Mouse (Mus musculus): ENCODE measurements around the gene Slc38a3. TPM values are rescaled to one million over a fixed set of nuclear protein-coding genes. Genes with fewer than 3 reads are reported as not detected.

The Slc38a3 gene
- total RNA-seq, 2 experiments from 2014 or later: 48.6 to 53.3 TPM

- intact Hi-C loops (cut with DNase I): loop anchor here (1.0 to 2.0 kb wide), 2 partner anchors 21 to 41 kb away; no protein-coding TSS in a partner anchor
- no peak for DNase-seq
These were observed 25.7 kb downstream of the Slc38a3 start for GRCm38 (mm10) chr9:107643544-107644214.

GRCm38 (mm10) chr9:107641666-107642065 is 27.7 kb downstream of the Slc38a3 start:
- intact Hi-C loops (cut with DNase I): loop anchor here (2.0 kb wide), 1 partner anchor 19 kb away; no protein-coding TSS in a partner anchor

DNA sequence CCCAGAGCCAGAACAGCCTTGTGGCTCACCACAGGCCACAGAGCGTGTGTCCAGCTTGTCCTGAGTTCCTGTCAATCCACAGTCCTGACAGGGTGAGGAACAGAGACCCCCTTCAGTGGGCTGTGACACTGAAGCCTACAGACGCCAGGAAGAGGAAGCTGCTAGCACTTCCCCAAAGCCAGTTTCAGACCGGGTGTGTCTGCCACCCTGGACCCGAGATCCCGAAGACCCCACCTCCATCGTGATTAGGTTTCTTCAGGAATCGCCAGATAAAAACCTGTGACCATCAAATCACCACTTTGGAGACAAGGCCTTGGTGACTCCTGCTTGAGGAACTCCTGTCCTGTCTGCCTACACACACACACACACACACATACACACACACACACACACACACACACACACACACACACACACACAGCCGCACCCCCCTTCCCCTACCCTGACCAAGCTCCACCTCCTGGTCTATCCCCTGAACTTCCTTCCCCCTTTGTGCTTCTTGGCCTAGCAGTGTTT is 29.0 kb downstream of the Slc38a3 start:
- intact Hi-C loops (cut with DNase I): no loop called here

More at GRCm38 (mm10) chr9:107641666-107642065, 27.7 kb downstream of the Slc38a3 start:
- no peak for DNase-seq

GRCm38 (mm10) chr9:107637070-107637469 is 32.3 kb downstream of the Slc38a3 start:
- intact Hi-C loops (cut with DNase I): no loop called here

More for the DNA sequence above, 29.0 kb downstream of the Slc38a3 start:
- DNase-seq: no peak

GRCm38 (mm10) chr9:107635279-107636028 is 33.9 kb downstream of the Slc38a3 start, which contains the start of gene Gnai2:
Gene Gnai2, minus strand, starts transcription at chr9:107635367.
- intact Hi-C loops (cut with DNase I): no loop called here
- DNase-seq: peak; percentile 96 to 97

More at GRCm38 (mm10) chr9:107637070-107637469, 32.3 kb downstream of the Slc38a3 start:
- no peak for DNase-seq

DNA sequence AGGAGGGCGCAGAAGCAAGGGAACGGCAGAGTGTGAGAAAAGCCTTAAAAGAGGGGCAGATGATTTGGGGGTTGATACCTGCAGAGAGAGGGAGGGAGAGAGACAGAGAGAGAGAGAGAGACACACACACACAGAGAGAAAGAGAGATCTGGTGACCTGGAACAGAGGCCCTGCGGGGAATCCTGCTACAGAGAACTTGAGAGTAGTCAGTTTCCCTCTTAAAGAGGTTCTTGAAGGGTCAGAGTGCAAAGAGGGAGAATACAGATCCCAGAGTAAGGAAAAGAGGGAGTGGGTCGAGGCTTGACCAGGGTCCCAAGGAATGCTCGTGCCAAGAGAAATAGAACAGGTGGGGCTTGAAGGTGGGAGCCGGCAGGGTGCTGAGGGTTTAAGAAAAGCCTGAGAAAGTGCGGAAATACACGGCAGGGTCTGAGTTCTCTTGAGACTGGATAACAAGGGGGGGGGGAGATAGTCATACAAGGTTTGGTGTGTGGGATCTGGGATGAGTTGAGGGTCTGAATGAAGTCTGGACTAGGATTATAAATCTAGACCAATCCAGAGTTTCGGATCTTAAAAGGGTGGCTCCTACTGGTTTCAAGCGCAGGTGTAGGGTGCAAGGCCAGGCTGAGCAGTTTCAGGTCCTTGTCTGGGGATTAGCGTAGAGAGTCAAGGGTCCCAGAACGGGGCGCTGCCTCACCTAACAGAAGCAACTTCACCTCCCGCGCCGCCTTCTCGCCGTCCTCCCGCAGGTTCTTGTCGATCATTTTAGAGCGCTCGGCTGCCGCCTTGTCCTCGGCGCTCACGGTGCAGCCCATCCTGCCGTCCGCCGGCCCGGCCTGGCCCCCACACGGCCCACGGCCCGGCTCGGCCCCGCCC is 34.7 kb downstream of the Slc38a3 start:
- DNase-seq: no peak
- intact Hi-C loops (cut with DNase I): no loop called here

DNA sequence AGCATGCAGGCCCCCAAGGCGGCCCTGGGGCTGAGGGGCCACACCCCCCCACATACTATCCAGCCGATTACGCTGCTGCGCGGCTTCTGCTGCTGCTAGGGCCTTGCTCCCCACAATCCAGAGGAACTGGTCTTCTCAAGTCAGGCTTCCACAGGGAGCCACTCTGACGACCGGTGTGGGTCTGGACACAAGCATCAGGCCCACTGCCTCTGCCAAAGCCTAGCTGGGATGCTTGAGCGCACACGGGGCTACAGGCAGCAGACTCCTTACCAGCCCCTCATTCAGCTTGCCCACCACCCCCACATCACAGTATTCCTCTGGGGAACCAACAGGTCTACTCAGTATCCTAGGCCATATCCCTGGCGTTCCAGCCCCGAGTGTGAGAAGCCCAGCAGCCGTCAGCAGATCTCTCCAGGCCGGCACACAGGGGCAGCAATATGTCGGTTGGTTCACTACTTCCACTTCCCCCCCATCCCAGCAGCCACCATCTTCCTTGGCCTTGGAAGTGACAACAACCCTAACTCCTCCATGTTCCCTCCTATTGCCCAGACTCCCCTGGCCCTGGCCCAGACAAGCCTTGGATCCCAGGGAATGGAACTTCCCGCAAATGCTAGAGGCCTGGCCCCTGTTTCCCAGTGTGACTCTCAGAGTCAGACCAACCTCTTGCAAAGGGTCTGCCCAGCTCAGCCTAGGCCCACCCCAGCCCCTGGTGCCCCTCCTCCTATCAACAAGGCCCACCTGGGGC is 35.5 kb downstream of the Slc38a3 start:
- peak; percentile 42 to 59 for DNase-seq
- intact Hi-C loops (cut with DNase I): no loop called here

DNA sequence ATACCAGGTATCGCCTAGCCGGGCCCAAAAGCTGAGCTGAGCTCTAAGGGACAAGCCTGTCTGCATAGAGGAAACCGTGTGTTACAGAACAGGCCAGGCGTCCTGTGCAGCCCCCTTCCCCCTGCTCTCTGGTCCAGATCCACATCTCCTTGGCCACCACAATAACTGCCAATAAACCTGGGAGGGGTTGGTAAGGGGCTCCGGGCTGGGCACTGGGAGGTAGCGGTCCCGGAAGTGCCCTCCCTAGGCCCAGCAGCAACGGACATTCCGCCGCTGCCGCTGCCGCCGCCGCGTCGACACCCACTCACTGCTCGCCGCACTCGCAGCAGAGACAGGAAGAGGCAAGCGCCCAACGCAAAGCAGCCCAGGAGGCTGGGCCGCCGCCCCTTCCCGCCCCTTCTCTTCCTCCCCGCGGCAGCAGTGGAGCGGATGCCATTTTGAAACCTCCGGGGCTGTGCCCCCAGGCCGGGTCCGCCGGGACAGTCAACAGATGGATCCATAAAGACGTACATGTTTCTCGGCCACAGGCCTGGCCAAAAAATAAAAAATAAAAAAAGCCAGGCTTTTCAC is 36.2 kb downstream of the Slc38a3 start:
- intact Hi-C loops (cut with DNase I): no loop called here
- DNase-seq: peak; percentile 86 to 87

DNA sequence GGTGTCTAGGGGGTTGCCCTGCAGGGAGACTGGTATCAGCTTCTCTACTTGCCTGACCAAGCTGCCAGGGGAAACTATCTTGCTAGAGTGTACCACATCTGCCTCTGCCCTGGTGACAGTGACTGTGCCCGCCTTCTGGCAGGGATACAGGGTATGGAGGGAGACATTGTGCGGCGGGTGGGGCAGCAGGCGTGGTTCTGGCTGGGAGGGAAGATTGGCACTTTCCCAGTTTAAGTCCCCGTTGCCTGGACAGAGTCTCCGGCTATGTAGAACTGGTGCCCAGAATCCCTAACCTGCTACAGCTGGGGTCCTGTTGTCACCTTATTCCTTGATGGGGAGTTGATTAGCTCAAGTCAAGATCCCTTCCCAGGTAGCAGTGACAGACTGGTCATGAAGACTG is 36.9 kb downstream of the Slc38a3 start:
- peak; percentile 65 to 72 for DNase-seq
- intact Hi-C loops (cut with DNase I): no loop called here

DNA sequence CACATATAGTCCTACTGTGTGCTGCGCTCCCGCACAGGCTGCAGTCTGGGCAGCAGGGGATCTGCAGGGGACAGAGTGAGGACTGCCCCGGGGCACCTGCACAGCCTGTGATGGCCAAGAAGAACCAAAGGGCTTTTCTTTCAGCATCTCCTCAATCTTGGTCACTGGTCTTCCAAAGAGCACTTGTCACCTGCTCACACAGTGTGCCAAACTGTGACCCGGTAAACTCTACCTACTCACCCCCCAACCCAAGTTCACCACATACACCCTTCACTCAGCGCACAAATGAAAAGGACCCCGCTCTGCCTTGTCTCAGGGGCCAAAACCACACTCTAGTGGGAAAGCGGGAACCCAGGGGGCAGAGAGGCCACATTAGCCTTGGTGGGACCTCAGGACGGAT is 37.5 kb downstream of the Slc38a3 start:
- intact Hi-C loops (cut with DNase I): no loop called here
- DNase-seq: no peak

GRCm38 (mm10) chr9:107631311-107631826 is 38.0 kb downstream of the Slc38a3 start:
- no peak for DNase-seq
- intact Hi-C loops (cut with DNase I): no loop called here

GRCm38 (mm10) chr9:107630576-107630975 is 38.8 kb downstream of the Slc38a3 start:
- DNase-seq: no peak
- intact Hi-C loops (cut with DNase I): no loop called here

GRCm38 (mm10) chr9:107629901-107630425 is 39.4 kb downstream of the Slc38a3 start:
- no peak for DNase-seq
- intact Hi-C loops (cut with DNase I): no loop called here

DNA sequence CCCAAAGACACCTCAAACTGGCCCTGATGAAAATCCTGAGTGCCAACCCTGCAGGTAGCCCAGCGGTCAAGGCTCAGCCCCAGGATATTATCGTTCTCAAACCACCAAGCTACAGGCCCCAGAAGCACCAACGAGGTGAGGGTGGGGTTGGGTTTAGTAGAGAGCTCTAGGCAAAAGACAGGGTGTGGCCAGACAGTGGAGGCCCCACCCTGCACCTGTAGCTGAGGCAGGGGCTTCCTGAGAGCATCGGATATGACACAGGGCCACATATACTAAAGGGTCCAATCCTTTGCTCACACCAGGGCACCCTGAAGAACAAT is 40.0 kb downstream of the Slc38a3 start:
- intact Hi-C loops (cut with DNase I): no loop called here
- DNase-seq: no peak

DNA sequence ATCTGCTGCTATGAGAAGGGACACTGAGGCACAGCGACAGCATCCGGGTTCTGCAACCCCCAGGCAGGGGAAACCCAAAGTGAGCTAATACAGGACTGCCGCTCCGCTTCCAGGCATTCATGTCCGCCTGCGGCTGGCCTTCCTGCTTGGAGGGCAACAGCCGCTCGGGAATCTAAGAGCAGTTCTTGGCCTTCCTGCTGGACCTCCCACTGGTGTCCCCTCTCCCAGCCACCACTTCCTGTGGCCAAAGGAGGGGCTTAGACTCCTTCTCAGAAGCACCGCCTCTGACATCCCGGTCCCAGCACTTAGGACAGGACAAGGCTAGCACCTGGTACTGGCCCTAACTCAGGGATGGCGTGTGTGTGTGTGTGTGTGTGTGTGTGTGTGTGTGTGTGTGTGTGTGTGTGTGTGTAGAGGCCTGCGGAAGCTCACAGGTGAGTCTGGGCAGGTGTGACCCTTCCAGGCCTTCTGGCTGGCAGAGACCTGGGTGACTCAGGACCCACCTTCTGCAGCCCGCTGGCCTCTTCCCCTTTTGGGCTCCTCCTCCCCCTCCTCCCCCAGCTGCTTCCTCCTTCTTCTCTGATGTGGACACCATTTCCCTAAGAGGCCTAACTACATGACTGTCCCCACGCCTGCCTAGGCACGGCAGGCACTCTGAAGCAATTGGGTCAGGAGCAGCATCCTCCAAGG is 40.5 kb downstream of the Slc38a3 start:
- intact Hi-C loops (cut with DNase I): no loop called here
- peak; percentile 67 to 70 for DNase-seq

- no peak for DNase-seq
- intact Hi-C loops (cut with DNase I): loop anchor here (2.0 kb wide), 1 partner anchor 25 kb away; no protein-coding TSS in a partner anchor
These were observed 41.7 kb downstream of the Slc38a3 start for GRCm38 (mm10) chr9:107627387-107628255.

- DNase-seq: peak; percentile 87 to 93
- intact Hi-C loops (cut with DNase I): loop anchor here (2.0 kb wide), 1 partner anchor 24 kb away; no protein-coding TSS in a partner anchor
These were observed 42.5 kb downstream of the Slc38a3 start for GRCm38 (mm10) chr9:107626844-107627277.
